Mouse (Mus musculus): ENCODE data around the gene Ccm2l.
A peak's percentile ranks its signal among the peaks of the same experiment; 100 is the strongest.

Gene Ccm2l

GRCm38 (mm10) chr2:153090551-153091165, 24.9 kb downstream of the Ccm2l start:
- DNase-seq (ENCODE audit: low read depth): peak; percentile 72

- no peak for DNase-seq (ENCODE audit: low read depth)
These were observed 41.5 kb downstream of the Ccm2l start for GRCm38 (mm10) chr2:153107046-153107766.

DNA sequence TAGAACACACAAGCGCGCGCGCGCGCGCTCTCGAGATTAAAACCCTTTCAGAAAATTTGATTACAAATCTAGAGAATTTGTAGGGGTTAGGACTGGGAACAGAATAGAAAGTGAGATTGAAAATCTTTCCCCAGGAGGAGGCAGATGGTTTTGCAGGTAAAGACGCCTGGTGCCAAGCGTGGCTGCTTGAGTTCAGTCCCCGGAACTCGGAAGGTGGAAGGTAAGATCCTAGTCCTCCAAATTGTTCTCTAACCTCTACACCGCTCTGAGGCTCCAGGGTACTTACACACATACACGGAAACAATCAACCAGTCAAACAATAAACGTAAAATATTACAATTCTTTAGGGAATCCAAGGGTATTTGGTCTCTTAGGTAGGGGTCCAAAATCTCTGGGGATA, 42.0 kb downstream of the Ccm2l start:
- DNase-seq (ENCODE audit: low read depth): no peak

- no peak for DNase-seq (ENCODE audit: low read depth)
These were observed 42.8 kb downstream of the Ccm2l start, which contains the start of gene Hck for GRCm38 (mm10) chr2:153108313-153109264. Gene Hck (plus strand): TSS chr2:153108468.

DNA sequence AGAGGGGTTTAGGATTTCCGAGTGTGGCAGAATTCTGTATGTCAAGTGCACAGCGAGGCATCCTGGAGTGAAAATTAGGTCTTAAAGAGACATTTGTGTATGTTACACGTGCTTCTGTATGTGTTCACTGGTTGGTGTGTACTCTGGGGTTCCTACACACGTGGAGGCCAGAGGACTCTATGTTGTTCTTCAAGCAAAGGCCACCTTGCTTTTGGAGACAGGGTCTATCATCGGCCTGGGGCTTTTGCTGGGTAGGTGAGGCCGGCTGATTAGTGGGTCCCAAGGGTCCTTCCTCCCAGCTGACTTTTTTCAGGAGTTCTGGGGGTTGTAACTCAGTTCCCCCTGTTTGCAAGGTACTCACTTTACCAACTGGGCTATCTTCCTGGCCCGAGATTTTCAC, 43.8 kb downstream of the Ccm2l start:
- no peak for DNase-seq (ENCODE audit: low read depth)

- DNase-seq (ENCODE audit: low read depth): no peak
These were observed 45.5 kb downstream of the Ccm2l start for GRCm38 (mm10) chr2:153111298-153111697.

DNA sequence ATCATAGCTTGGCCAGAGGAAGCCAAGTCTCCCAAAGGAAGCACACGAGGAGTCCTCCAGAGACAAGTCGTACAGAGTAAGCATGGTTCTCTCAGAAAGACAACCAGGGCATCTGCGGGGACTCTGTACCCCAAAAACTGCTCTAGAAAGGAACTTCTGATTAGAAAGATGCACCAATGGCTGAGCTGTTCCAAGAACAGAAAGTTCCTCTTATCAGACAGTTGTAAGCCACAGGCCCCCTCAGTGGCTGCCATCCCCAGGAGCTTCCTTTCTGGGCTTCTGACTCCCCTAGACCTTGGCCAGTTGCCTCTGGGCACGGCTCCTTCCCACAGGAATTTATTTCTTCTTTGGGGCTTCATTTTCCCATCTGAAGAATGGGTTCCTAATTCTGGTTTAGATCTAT, 49.9 kb downstream of the Ccm2l start:
- DNase-seq (ENCODE audit: low read depth): no peak

GRCm38 (mm10) chr2:153117051-153117486, 51.3 kb downstream of the Ccm2l start:
- DNase-seq (ENCODE audit: low read depth): peak; percentile 47

DNA sequence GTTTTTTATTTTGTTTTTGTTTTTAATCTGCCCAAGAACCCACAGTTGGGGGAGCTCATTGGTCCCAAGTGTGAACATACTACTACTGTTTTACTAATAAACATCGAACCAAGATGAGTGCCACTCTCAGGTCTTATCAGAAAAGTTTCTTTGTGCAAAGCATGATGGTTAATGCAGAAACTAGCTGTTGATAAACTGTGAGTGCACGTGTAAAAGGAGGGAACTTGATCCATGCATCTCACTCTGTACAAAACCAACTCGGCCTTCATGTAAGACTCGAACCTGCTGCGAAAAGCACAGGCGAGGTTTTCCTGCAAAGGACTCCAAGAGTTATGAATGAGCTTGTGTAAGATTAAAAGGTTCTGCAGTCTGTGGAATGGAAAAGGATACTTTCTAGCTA, 53.7 kb downstream of the Ccm2l start:
- no peak for DNase-seq (ENCODE audit: low read depth)

DNA sequence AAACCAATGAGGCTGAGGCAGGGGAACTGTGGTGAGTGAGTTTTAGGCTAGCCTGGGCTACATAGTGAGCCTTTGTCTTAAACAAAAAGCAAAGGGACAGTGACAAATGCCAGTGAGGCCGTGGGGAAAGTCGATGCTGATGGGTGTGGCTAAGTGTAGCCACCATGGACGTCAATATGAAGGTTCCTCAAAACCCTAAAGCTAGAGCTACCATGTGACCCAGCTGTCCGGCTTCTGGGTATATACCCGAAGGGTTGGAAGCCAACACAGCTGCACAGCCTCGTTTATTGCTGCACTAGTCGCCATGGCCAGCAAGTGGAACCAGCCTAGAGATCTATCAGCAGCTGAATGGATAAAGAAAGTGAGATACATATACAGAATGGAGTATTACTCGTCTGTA, 54.4 kb downstream of the Ccm2l start:
- no peak for DNase-seq (ENCODE audit: low read depth)

DNA sequence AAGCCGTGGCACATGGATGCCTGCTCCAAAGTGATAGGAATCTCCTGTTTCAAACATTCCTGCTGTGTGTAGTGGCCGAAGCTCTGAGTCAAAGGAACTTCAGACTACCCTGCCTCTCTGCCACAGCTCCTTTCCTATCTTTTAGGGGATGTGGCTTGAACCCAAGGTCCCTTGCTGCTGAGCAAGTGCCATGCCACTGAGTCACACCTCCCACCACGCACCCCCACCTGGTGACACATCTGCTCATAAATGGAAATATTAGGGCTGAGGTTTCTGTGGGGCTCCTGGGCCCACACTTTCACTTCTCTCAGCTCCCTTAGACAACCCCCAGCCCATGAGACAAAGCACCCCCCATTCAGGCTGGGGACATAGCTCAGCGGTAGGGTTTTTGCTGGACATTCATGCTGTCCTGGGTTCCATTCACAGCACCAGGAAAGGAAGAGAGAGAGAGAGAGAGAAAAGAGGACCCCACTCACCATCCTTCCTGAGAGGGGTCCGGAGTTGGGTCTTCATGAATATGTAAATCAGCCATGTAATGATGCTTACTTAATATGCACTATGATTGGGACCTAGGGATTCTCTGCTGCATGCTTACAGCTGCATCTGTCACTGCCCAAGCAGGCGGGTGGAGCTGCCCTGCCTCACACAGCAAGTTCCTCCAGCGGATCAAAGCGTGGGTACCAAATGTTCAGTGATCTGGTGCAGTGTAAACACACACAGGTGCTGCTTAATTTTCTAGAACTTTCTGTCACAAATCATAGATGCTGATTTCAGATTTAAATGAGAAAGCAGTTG, 56.3 kb downstream of the Ccm2l start:
- peak; percentile 49 for DNase-seq (ENCODE audit: low read depth)

GRCm38 (mm10) chr2:153122701-153123100, 56.9 kb downstream of the Ccm2l start:
- DNase-seq (ENCODE audit: low read depth): no peak

DNA sequence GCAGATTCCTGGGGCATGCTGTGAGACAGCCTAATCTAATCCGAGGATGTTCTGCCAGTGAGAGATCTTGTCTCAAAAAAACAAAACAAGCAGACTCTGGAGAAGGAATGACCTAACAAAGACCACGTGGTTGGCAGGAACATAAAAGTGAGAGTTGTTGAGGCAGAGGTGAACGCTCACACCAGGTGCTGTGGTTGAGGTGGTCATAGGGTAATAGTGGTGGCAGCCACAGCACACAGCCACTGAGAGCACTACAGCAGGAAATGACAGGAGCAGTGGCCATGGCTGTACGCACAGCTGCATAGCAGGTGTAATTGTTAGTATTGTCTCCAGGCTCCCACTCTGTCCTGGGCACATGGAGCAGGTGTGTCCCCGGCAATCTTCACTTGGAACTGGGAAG, 60.1 kb downstream of the Ccm2l start:
- no peak for DNase-seq (ENCODE audit: low read depth)

DNA sequence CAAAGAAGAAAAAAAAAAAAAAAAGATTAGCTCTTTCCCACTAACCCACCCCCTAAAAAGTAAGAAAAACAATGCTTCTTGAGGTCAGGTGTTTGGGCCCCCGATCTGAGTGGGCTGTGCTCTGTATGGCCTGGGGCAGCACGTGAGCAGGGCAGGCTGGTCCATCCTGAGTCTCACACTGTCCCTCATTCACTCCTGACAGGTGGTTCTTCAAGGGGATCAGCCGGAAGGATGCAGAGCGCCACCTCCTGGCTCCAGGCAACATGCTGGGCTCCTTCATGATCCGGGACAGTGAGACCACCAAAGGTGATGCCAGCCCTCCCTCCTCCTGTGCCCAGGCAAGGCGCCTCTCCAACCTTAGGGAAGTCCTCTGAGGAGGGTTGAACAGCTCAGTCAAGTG, 65.3 kb downstream of the Ccm2l start:
- DNase-seq (ENCODE audit: low read depth): no peak

Measured in 416B (cell line).